Comparison of ENCODE assay signal across 8 mouse cellular contexts in genomic region chr2:168923706-168924105, GRCm38 (mm10). TPM values are rescaled to one million over a fixed set of nuclear protein-coding genes. Genes with fewer than 3 reads are reported as not detected.
DNase-seq lines count a peak whose midpoint lies in the region; ATAC-seq and TF ChIP-seq lines count a peak whose summit lies in the region.

No protein-coding gene starts in this region.

- 13% methylated on average over 9 of the region's 9 CpGs for WGBS in kidney, adult 2 months
- WGBS in kidney, embryonic 14.5 days: 13% methylated on average over 9 of the region's 9 CpGs

- no peak overlapping the region for H3K9ac ChIP-seq in kidney, embryonic 14.5 days (ENCODE audit: low read depth, low read length)

- no peak overlapping the region for H3K4me3 ChIP-seq in kidney, adult 2 months (ENCODE audit: insufficient read depth, low read depth, low read length)
- H3K4me3 ChIP-seq in kidney, embryonic 14.5 days (ENCODE audit: low read length): no peak overlapping the region

- peaks cover 5% of the 10 kb centered on the region; the same call in 1 of the 2 replicates for H3K9me3 ChIP-seq in kidney, embryonic 14.5 days (ENCODE audit: control insufficient read depth, low read length)

- TF ChIP-seq CTCF in kidney, adult 2 months (conservative IDR thresholded peaks at IDR 0.05; ENCODE audit: insufficient read depth, insufficient read length, low read depth, low read length): peak; percentile 35; the same call in 1 of the 2 replicates

- H3K36me3 ChIP-seq in kidney, adult 2 months (ENCODE audit: control insufficient read depth, insufficient read depth, low read length): no peaks in the 10 kb centered on the region
- H3K36me3 ChIP-seq in kidney, embryonic 14.5 days (ENCODE audit: control insufficient read depth, insufficient read depth, low read length): peaks cover 23% of the 10 kb centered on the region

- ATAC-seq in kidney, embryonic 14.5 days (ENCODE audit: low FRiP score, low TSS enrichment): no peak
- ATAC-seq in megakaryocyte progenitor cell, adult 5-6 weeks (replicated peaks; ENCODE audit: poor library complexity): peak; percentile 55
- ATAC-seq in inflammation-experienced regulatory T-cells, adult 6 months: no peak

- H3K27ac ChIP-seq in kidney, adult 2 months (ENCODE audit: insufficient read depth, low read depth, low read length): no peak overlapping the region
- H3K27ac ChIP-seq in kidney, embryonic 14.5 days (ENCODE audit: low read depth, low read length): no peak overlapping the region

- H3K4me2 ChIP-seq in kidney, embryonic 14.5 days (replicated peaks; ENCODE audit: low read depth, low read length): no peak overlapping the region

- DNase-seq in adrenal gland, postnatal 14 days: peak; percentile 41
- DNase-seq in adrenal gland, adult 8-10 months: no peak
- DNase-seq in kidney, adult 2 months: peak; percentile 42
- peak; percentile 66 for DNase-seq in ES-CJ7 (ENCODE audit: low read depth, low spot score)
- peak; percentile 63 for DNase-seq in heart, postnatal 4 days

- no peaks in the 10 kb centered on the region for H3K4me1 ChIP-seq in kidney, adult 2 months (ENCODE audit: control insufficient read depth, insufficient read depth, low read length)
- H3K4me1 ChIP-seq in kidney, embryonic 14.5 days (ENCODE audit: control insufficient read depth, insufficient read depth, low read length): no peaks in the 10 kb centered on the region

- no peaks in the 10 kb centered on the region for H3K27me3 ChIP-seq in kidney, adult 2 months (replicated peaks; ENCODE audit: control insufficient read depth, insufficient read depth, low read length)
- peaks cover 3% of the 10 kb centered on the region; the same call in 1 of the 2 replicates for H3K27me3 ChIP-seq in kidney, embryonic 14.5 days (ENCODE audit: control insufficient read depth, insufficient read depth, low read length)

- no peak for TF ChIP-seq POLR2A in kidney, adult 2 months (IDR thresholded peaks at IDR 0.05; ENCODE audit: low read depth, low read length)

RNA-seq across cellular contexts. Expression of gene Zfp64, which starts 31.7 kb away (rescaled TPM):
- total RNA-seq in adrenal gland, postnatal 14 days (2021): 17.2 and 19.7 TPM in 2 replicates
- 10 to 100 TPM; 15.5 to 23.2 (median 19.7) TPM for total RNA-seq in adrenal gland, adult 8-10 months (2022)
- polyA plus RNA-seq in kidney, adult 2 months (2012; rRNA removed): 18.6 and 20.0 TPM in 2 replicates
- 23.0 and 27.8 TPM in 2 replicates for polyA plus RNA-seq in kidney, embryonic 14.5 days (2014; fragmentation: Nextera tagmentation; extraction: Ambion mirVana)
- 10 to 100 TPM; 12.2 to 13.3 TPM for total RNA-seq in heart, postnatal 4 days (2021)
- 14.7 and 19.0 TPM in 2 replicates for total RNA-seq in megakaryocyte progenitor cell, adult 5-6 weeks (2015)
- total RNA-seq in megakaryocyte progenitor cell, adult 5-6 weeks (2017): 32.4 and 33.5 TPM in 2 replicates
- polyA plus RNA-seq in inflammation-experienced regulatory T-cells, adult 6 months (2017; shearing (Covaris generic)): 10 to 100 TPM; 21.5 to 28.4 (median 24.7) TPM
